Mouse (Mus musculus) intestine, embryonic 15.5 days (tissue): ENCODE results near the gene Renbp. TPM values are rescaled to one million over a fixed set of nuclear protein-coding genes. Genes with fewer than 3 reads are reported as not detected.

Experiments
- ATAC-seq: fragments of 200-750 bp; cut with Nextera tagmentation; 2 replicates; pipeline ENCODE4 v1.8.0; 2017; ENCODE audit warnings: moderate TSS enrichment, moderate library complexity
- H3K27ac ChIP-seq: fragments of 300-500 bp; sonication (generic); 2 replicates; pipeline ENCODE4 v1.5.1; 2015; ENCODE audit warnings: mild to moderate bottlenecking, inconsistent platforms
- H3K27me3 ChIP-seq: fragments of 300-500 bp; sonication (generic); replicated peaks from 2 replicates; pipeline ENCODE4 v1.6.1; 2015; ENCODE audit warnings: inconsistent platforms
- H3K36me3 ChIP-seq: fragments of 300-500 bp; sonication (generic); 2 replicates; pipeline ENCODE4 v1.6.1; 2015; ENCODE audit warnings: inconsistent platforms
- H3K4me1 ChIP-seq: fragments of 300-500 bp; sonication (generic); replicated peaks from 2 replicates; pipeline ENCODE4 v1.6.1; 2015; ENCODE audit warnings: inconsistent platforms
- H3K4me2 ChIP-seq: fragments of 300-500 bp; sonication (generic); replicated peaks from 2 replicates; pipeline ENCODE4 v1.6.1; 2015; ENCODE audit warnings: mild to moderate bottlenecking, inconsistent platforms
- H3K4me3 ChIP-seq: fragments of 300-500 bp; sonication (generic); replicated peaks from 2 replicates; pipeline ENCODE4 v1.5.1; 2015; ENCODE audit warnings: inconsistent platforms
- H3K9ac ChIP-seq: fragments of 300-500 bp; sonication (generic); 2 replicates; pipeline ENCODE4 v1.6.1; 2015; ENCODE audit warnings: inconsistent platforms
- H3K9me3 ChIP-seq: fragments of 300-500 bp; sonication (generic); 2 replicates; pipeline ENCODE4 v1.6.1; 2016; ENCODE audit warnings: inconsistent platforms
- WGBS: fragments of 180-500 bp; shearing (Covaris S2); methylation state at CpG from one replicate; pipeline ENCODE4 v1.1.7; 2015; 5-methylcytosine and 5-hydroxymethylcytosine counted together
- polyA plus RNA-seq: library from polyadenylated mRNA; unstranded; fragments of >200 nt; fragmentation: Nextera tagmentation; extraction: Ambion mirVana; gene quantifications from 2 replicates; pipeline ENCODE4 v1.2.1, GENCODE M21; 2015

The Renbp gene
- 154 and 197 TPM in 2 replicates for polyA plus RNA-seq

- H3K36me3 ChIP-seq, result no peaks in the 10 kb centered on the region
Measured at GRCm38 (mm10) chrX:73930402-73931062, at the start of gene Renbp. Gene Renbp, minus strand, starts transcription at chrX:73930850.

DNA sequence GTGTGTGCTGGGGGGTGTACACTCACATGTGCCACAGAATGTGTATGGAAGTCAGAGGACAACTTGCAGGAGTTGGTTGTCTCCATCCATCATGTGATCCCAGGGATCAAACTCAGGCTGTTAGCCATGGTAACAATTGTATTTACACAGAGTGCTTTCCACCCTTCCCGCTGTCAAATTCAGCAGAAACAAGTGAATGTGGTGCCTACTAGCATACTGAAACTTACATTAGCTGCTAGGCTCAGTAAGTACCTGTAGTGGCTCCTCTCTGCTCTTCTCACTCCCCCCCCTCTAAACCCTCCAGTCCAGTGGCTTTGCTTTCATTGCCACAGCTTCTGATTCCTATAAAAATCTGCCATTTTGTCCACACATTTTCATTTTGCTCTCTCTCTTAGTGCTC is 47.1 kb upstream of the Renbp start:
- Histone ChIP-seq H3K4me2 (no peak overlapping the region), H3K27ac (no peak overlapping the region), H3K27me3 (no peaks in the 10 kb centered on the region), H3K36me3 (no peaks in the 10 kb centered on the region), H3K9me3 (no peaks in the 10 kb centered on the region), H3K4me1 (no peaks in the 10 kb centered on the region), H3K9ac (no peak overlapping the region), H3K4me3 (no peak overlapping the region)
- ATAC-seq, result no peak
- 63% methylated on average over 1 of the region's 1 CpGs for WGBS

More at GRCm38 (mm10) chrX:73930402-73931062, at the start of gene Renbp:
- Histone ChIP-seq H3K4me2 (peak within 1 kb of the TSS; percentile 50), H3K27me3 (no peaks in the 10 kb centered on the region), H3K4me3 (peak within 1 kb of the TSS; percentile 34), H3K27ac (no peak within 1 kb of the TSS), H3K4me1 (no peaks in the 10 kb centered on the region), H3K9me3 (no peaks in the 10 kb centered on the region), H3K9ac (peak within 1 kb of the TSS; percentile 20; the same call in 1 of the 2 replicates)
- peak; percentile 95 for ATAC-seq
- WGBS, result 33% methylated on average over 17 of the region's 17 CpGs

DNA sequence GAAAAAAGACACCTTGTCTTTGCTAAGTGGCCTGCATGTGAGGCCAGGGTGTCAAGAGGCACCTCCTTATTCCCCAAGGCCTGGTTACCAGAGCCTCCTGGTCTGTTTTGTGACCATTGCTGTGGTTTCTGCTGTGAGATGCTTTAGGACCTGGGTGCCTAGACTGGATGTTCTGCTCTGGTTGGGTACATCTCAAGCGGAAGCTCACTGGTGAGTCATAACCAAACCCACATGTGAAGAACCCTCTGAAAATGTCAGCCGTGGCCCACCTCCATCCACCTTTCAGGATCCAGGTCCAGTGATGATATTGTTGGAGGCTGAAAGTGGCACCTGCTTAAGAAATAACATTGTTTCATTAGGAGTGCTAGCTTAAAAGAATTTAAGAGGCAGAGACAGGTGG is 45.6 kb upstream of the Renbp start:
- 91% methylated on average over 2 of the region's 2 CpGs for WGBS
- no peaks in the 10 kb centered on the region for H3K9me3 ChIP-seq
- H3K4me2 ChIP-seq, result no peak overlapping the region
- H3K36me3 ChIP-seq, result no peaks in the 10 kb centered on the region
- H3K9ac ChIP-seq, result no peak overlapping the region
- no peak overlapping the region for H3K4me3 ChIP-seq
- no peak for ATAC-seq
- H3K27me3 ChIP-seq, result no peaks in the 10 kb centered on the region
- H3K27ac ChIP-seq, result no peak overlapping the region
- no peaks in the 10 kb centered on the region for H3K4me1 ChIP-seq

- Histone ChIP-seq H3K4me1 (no peaks in the 10 kb centered on the region), H3K36me3 (no peaks in the 10 kb centered on the region), H3K9ac (no peak overlapping the region), H3K9me3 (no peaks in the 10 kb centered on the region), H3K4me2 (no peak overlapping the region), H3K4me3 (no peak overlapping the region), H3K27ac (no peak overlapping the region), H3K27me3 (no peaks in the 10 kb centered on the region)
- WGBS, result 78% methylated on average over 4 of the region's 4 CpGs
- ATAC-seq, result no peak
Measured at GRCm38 (mm10) chrX:73972774-73973173, 42.1 kb upstream of the Renbp start.

GRCm38 (mm10) chrX:73970781-73971180 is 40.1 kb upstream of the Renbp start:
- no peaks in the 10 kb centered on the region for H3K9me3 ChIP-seq
- no peaks in the 10 kb centered on the region for H3K36me3 ChIP-seq
- H3K4me3 ChIP-seq, result no peak overlapping the region
- no peak overlapping the region for H3K9ac ChIP-seq
- no peaks in the 10 kb centered on the region for H3K27me3 ChIP-seq
- H3K4me1 ChIP-seq, result no peaks in the 10 kb centered on the region
- no peak overlapping the region for H3K4me2 ChIP-seq
- no peak for ATAC-seq
- H3K27ac ChIP-seq, result no peak overlapping the region

DNA sequence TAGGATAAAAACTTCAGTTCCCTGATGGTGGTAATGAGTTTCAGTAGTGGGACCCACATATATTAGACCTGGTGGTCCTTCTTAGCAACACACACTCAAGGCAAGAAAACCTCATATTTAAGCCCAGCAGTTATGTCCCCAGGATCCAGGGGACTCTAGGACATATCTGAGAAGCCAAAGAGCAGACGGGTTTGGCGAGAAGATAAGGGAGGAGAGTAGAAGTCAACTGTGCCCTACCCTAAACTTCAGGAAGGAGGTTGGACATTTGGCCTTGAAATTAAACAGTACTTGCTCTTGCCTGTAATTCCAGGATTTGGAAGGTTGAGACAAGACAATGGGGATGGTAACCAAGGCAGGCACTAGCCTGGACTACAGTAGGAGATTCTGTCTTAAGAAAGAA is 39.1 kb upstream of the Renbp start:
- 83% methylated on average over 2 of the region's 2 CpGs for WGBS
- no peak for ATAC-seq
- H3K4me2 ChIP-seq, result no peak overlapping the region

GRCm38 (mm10) chrX:73969167-73969566 is 38.5 kb upstream of the Renbp start:
- Histone ChIP-seq H3K4me1 (peaks cover 3% of the 10 kb centered on the region; the same call in 1 of the 2 replicates), H3K27ac (no peak overlapping the region), H3K9ac (no peak overlapping the region), H3K4me3 (no peak overlapping the region), H3K4me2 (no peak overlapping the region), H3K36me3 (no peaks in the 10 kb centered on the region), H3K27me3 (no peaks in the 10 kb centered on the region), H3K9me3 (no peaks in the 10 kb centered on the region)
- no peak for ATAC-seq
- WGBS, result 80% methylated on average over 1 of the region's 1 CpGs

More for the DNA sequence above, 39.1 kb upstream of the Renbp start:
- H3K4me1 ChIP-seq, result no peaks in the 10 kb centered on the region
- no peaks in the 10 kb centered on the region for H3K36me3 ChIP-seq
- H3K27me3 ChIP-seq, result no peaks in the 10 kb centered on the region
- H3K9me3 ChIP-seq, result no peaks in the 10 kb centered on the region
- no peak overlapping the region for H3K9ac ChIP-seq
- H3K27ac ChIP-seq, result no peak overlapping the region
- H3K4me3 ChIP-seq, result no peak overlapping the region

- peak; percentile 87 for ATAC-seq
- no peaks in the 10 kb centered on the region for H3K9me3 ChIP-seq
Measured at GRCm38 (mm10) chrX:73967177-73968075, 36.8 kb upstream of the Renbp start.

DNA sequence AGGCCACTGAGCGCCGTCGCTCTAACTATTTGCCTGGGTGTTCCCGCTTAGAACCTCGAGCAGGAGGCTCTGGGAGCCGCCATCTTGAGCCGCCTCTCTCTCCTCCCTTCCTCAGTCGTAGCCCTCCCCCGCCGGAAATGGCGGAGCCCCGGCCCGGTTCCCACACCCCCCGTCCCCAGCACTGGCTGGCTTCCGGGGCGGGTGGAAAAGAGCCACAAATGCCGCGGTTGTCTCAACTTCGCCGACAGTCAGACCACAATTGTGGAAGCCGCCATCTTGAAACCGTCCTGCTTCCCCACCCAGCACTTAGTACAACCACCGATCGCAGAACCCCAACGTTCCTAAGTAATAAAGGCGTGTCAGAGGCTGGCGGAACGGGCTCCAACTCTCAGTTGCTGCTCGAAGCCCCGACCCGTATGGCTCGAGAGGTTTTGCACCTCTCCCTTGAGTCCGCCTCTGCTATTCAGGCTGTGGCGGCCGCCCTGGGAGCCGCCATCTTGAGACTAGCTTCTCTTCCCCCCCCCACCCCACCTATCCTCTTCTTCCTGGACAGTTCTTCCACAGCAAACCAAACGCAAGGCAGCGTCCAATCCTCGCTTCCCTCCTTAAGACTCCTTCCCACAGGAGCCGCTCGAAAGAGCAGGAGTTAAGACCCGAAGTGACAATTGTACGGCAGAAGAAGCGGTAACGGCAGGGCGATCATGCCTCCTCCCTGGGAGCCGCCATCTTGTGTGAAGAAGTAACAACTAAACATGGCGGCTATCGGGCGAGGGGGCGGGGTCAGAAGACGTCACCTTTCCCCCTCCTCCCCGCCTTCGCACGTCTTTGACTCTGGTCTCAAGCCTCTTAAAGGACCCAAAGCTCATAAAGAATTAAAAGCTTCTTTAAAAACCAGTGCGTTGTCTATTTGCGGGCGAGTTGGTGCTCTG is 35.9 kb upstream of the Renbp start, which contains the start of gene Hcfc1:
Hcfc1 (minus strand) TSS at position 110 of the 929 bp plus-strand sequence.
- WGBS, result 15% methylated on average over 58 of the region's 58 CpGs
- Histone ChIP-seq H3K4me3 (peak within 1 kb of the TSS; percentile 58), H3K36me3 (no peaks in the 10 kb centered on the region), H3K4me1 (peaks cover 5% of the 10 kb centered on the region; the same call in 1 of the 2 replicates), H3K4me2 (peak within 1 kb of the TSS; percentile 75), H3K9ac (peak within 1 kb of the TSS; percentile 69), H3K9me3 (no peaks in the 10 kb centered on the region), H3K27me3 (no peaks in the 10 kb centered on the region), H3K27ac (peak within 1 kb of the TSS; percentile 98)
- peak; percentile 78 for ATAC-seq

More at GRCm38 (mm10) chrX:73967177-73968075, 36.8 kb upstream of the Renbp start:
- Histone ChIP-seq H3K4me1 (peaks cover 5% of the 10 kb centered on the region; the same call in 1 of the 2 replicates), H3K36me3 (no peaks in the 10 kb centered on the region), H3K27ac (peak overlapping the region; percentile 98), H3K4me2 (peak overlapping the region; percentile 51), H3K27me3 (no peaks in the 10 kb centered on the region), H3K9ac (peak overlapping the region; percentile 69), H3K4me3 (peak overlapping the region; percentile 58)
- WGBS, result 13% methylated on average over 60 of the region's 60 CpGs

DNA sequence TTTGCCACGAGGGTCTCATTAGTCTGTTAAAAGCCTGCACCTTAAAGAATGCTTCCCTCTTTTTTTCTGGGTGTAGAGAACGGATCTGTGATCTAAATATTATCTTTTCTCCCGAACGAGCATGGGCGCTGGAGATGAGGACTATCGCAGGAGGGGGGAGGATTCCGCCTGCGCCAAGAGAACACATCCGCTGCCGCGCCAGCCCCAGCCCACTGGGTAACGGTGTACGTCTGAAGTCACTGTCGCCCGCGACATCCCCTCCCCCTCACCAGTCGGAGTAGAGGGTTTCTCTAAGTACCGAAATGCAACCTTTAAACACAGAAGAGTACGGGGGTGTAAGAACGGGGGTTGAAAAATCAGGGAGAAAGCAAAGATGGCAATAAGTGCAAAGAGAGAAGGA is 34.7 kb upstream of the Renbp start:
- H3K9me3 ChIP-seq, result no peaks in the 10 kb centered on the region
- H3K9ac ChIP-seq, result peak overlapping the region; percentile 69
- ATAC-seq, result no peak
- peak overlapping the region; percentile 98; the same call in 1 of the 2 replicates for H3K27ac ChIP-seq
- H3K4me3 ChIP-seq, result peak overlapping the region; percentile 58
- no peaks in the 10 kb centered on the region for H3K36me3 ChIP-seq
- peaks cover 5% of the 10 kb centered on the region; the same call in 1 of the 2 replicates for H3K4me1 ChIP-seq
- H3K27me3 ChIP-seq, result no peaks in the 10 kb centered on the region
- WGBS, result 20% methylated on average over 20 of the region's 20 CpGs
- peak overlapping the region; percentile 75 for H3K4me2 ChIP-seq

DNA sequence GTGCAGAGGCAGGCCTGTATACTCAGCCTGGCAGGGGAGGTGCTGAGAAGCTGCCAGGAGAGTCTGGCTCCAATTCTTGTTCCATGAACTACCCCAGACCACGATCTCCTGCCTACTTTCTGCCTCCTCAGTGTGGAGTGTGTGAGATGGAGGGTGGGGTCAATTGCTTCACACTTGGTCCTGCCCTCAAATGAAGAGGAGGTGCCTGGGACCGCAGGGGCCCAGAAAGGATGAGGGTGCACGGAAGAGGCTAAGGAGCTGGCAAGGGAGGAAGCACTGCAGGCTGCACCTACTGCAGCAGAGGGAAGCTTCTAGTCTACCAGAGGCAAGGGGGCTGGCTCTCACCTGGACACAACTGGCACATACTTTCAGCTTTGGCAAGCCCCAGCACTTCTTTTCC is 33.7 kb upstream of the Renbp start:
- peak overlapping the region; percentile 54; the same call in 1 of the 2 replicates for H3K27ac ChIP-seq
- peak overlapping the region; percentile 75 for H3K4me2 ChIP-seq
- H3K4me1 ChIP-seq, result peaks cover 5% of the 10 kb centered on the region; the same call in 1 of the 2 replicates
- H3K9me3 ChIP-seq, result no peaks in the 10 kb centered on the region
- peak overlapping the region; percentile 69; the same call in 1 of the 2 replicates for H3K9ac ChIP-seq
- no peak for ATAC-seq
- H3K27me3 ChIP-seq, result no peaks in the 10 kb centered on the region
- WGBS, result 19% methylated on average over 3 of the region's 3 CpGs
- no peaks in the 10 kb centered on the region for H3K36me3 ChIP-seq
- peak overlapping the region; percentile 58 for H3K4me3 ChIP-seq
